Mouse (Mus musculus) embryonic fibroblast, embryonic 13.5 days (primary cell): Measurements from ENCODE around the gene Gria3.

ENCODE experiments used
- CTCF ChIP-seq: IDR thresholded peaks from 2 replicates; pipeline ENCODE4 v1.5.1; 2011; ENCODE audit warnings: mild to moderate bottlenecking, control low read depth, low read length, moderate library complexity, borderline replicate concordance; ENCODE audit not compliant: insufficient read depth
- POLR2A ChIP-seq: IDR thresholded peaks from 2 replicates; pipeline ENCODE4 v1.6.1; 2011; ENCODE audit warnings: low read depth, mild to moderate bottlenecking, control low read depth, low read length, moderate library complexity

DNA sequence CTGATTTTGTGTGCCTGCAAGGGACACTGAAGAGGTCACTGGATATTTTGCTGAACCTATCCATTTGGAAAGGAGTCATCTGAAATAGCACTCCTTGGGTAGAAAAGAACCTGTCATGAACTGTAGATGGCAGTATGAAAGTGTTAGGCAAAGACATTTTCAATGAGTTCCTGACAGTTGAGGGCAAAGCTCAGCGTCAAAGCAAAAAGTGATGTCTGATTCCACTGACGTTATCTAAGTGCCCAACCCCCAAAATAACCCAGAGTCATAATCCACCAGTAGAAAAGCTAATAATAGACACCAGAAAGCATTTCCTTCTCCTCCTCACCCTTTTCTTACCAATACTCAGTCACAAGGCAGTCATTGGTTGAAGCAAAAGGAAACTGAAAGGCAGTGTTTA lies 244.3 kb downstream of the Gria3 start:
- TF ChIP-seq CTCF (no peak), POLR2A (no peak)
